Mouse (Mus musculus) right cerebral cortex, adult 2 months (tissue): Measurements from ENCODE around the gene B9d1.

Experiments
- DNase-seq, 2 experiments: peaks; one replicate each; pipeline ENCODE4 v3.0.0; 2021 to 2022; ENCODE audit warnings: low spot score in 2 of 2

B9d1 gene

DNA sequence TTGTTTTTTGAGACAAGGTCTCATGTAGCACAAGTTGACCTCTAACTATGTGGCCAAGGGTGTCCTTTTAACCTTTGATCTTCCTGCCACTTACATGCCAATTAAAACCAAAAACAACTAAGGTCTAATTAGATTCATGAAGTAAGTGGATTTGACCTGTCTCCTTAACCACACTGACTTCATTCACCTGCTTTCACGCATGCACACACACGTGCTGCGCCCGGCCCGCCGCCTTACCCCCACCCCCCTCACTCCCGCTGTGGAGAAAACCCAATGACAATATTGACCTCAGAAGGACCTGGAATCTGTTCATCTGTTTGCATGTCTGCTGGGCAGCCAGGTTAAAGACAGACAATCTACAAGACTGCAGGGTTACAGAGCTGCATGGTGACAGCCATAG, 35.7 kb downstream of the B9d1 start:
- no peak for DNase-seq

GRCm38 (mm10) chr11:61541106-61541505, 36.2 kb downstream of the B9d1 start:
- no peak for DNase-seq

DNA sequence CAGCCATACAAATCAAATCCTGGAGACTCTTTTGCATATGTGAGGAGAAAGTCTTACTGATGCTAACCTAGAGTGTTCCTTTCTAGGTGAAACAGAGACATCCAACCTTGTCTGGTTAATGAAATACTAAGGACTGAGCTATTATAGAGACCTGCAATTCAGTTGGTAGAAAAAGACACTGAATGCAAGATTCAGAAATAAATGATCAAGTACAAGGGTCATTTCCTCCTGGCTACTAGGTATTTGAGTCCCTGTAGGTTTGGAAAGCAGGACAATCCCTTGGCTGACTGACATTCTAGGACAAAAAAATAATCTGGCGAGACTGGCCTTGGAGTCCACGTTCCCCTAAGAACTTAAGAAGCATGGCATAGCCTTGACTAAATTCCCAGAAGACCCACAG, 40.6 kb downstream of the B9d1 start:
- DNase-seq: no peak

DNA sequence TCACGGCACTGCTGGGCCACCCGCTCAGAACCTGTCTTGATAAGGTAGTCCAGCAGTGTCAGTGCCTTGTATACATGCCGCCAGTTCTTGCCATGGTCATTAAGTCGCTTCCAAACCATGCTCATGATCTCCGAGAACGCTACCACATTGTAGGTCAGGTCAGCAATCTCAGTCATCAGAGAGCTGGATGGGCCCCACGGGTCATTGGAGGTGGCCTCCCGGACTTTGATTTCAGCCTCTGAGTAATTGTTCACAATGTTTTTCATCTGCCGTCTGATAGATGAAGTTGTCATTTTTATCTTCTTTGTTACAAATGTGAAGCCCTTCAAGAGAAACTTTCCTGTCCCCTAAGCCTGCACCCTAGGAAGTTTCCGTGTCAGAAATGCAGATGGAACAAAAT, 41.5 kb downstream of the B9d1 start:
- DNase-seq: no peak

DNA sequence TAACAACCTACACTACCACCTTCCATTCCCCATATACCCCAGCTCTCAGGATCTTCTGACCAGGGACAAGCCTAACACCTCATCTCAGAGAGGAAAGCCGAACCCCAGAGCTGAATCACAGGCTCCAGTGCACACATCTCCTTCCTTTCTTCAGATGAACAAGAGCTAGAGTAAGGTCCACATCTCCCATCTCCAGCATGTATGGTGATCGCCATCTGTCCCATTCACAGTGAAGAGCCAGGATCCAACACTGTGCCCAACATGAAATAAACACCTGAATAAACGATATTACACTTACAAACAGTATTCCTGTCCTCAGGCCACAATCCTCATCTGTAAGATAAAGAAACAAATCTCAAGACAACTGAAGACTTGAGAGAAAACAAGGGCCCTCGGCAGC, 42.8 kb downstream of the B9d1 start:
- no peak for DNase-seq

GRCm38 (mm10) chr11:61550631-61551030, 45.7 kb downstream of the B9d1 start:
- DNase-seq: no peak

DNA sequence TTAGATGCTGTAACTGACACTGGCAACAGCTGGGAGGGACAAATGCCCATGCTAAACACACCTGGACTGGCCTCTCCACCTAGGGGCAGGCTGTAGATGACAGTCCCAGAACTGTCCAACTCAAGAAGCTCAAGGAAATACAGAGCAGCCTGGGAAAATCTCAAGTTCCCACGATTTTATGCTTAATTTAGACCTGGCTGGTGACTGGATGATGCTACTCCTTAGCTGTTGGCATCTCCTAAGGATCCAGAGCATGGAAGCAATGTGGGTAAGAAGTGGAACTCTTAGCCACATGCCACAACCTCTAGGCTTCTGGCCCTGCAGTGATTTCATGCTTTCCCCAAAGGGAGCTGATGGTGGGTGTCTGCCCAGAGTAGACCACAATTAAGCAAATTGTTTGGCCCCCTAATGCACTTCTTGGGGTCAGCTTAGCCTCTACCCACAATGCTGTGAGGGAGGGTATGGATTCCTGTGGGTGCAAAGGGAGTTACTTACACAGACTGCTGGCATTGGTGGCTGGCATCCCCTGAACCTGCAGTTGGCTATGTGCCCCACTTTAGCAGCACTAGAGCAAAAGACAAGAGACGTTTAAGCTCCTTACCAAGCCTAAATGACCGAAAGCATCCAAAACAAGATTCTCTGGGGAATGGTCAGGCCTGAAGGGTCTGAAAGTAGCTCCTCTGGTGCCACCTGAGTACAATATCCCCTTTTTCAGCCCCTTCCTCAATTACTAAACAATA, 48.2 kb downstream of the B9d1 start:
- no peak for DNase-seq

GRCm38 (mm10) chr11:61559572-61559971, 54.6 kb downstream of the B9d1 start:
- no peak for DNase-seq

DNA sequence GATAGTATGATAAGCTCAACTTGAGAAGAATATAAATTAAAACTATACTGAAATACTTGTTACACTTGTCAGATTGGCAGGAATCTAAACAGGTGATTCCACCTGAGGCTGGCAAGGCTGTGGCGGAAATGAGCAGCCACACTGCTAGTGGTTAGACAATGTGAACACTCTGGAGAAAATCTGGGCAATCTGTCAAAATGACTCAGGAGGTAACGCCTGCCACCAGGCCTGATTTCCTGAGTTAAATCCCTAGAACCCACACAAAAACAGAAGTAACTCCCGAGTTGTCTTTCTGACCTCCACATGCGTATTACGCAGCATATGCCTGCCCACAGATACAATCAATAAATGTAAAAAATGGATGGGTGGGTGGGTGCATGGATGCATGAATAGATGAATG, 57.5 kb downstream of the B9d1 start:
- DNase-seq: no peak
